Comparison of ENCODE assay signal across 9 mouse cellular contexts in genomic region chr1:185501801-185502340, GRCm38 (mm10). TPM values are rescaled to one million over a fixed set of nuclear protein-coding genes. Genes with fewer than 3 reads are reported as not detected.
DNase-seq lines count a peak whose midpoint lies in the region; ATAC-seq and TF ChIP-seq lines count a peak whose summit lies in the region.
"Had no signal": no experiment of that assay in that cellular context is flagged by ENCODE, and none has a peak within 500 bp of the region (broad histone marks: within the 10 kb centered on the region; RNA-seq: fewer than 3 reads in every experiment).

No protein-coding gene starts in this region.

- no peaks in the 10 kb centered on the region for H3K79me2 ChIP-seq in CH12.LX (replicated peaks; ENCODE audit: control insufficient read depth, extremely low read depth, insufficient read depth, poor library complexity, severe bottlenecking)

- no peak for TF ChIP-seq POLR2A in CH12.LX (IDR thresholded peaks at IDR 0.05; ENCODE audit: low read depth, low read length)

- TF ChIP-seq RAD21 in CH12.LX (IDR thresholded peaks at IDR 0.05; ENCODE audit: low read depth, low read length): peak; percentile 55

- no peak overlapping the region for H3K4me3 ChIP-seq in intestine, postnatal 0 days (ENCODE audit: low read depth, low read length)
- no peak overlapping the region for H3K4me3 ChIP-seq in intestine, embryonic 16.5 days (ENCODE audit: low read length)
- no peak overlapping the region for H3K4me3 ChIP-seq in CH12.LX (replicated peaks in 1 of 3; ENCODE audit: low read depth in 2 of 3, low read length in 2 of 3, poor library complexity in 1 of 3)
- H3K4me3 ChIP-seq in liver, embryonic 13.5 days (replicated peaks): no peak overlapping the region
- H3K4me3 ChIP-seq in hindbrain, embryonic 12.5 days: no peak overlapping the region
- H3K4me3 ChIP-seq: limb, embryonic 15.5 days had no signal

- H3K9me3 ChIP-seq in intestine, postnatal 0 days (ENCODE audit: control insufficient read depth): no peaks in the 10 kb centered on the region
- H3K9me3 ChIP-seq in intestine, embryonic 16.5 days (ENCODE audit: control insufficient read depth, low read length): no peaks in the 10 kb centered on the region
- no peaks in the 10 kb centered on the region for H3K9me3 ChIP-seq in CH12.LX (replicated peaks; ENCODE audit: low read length)
- no peaks in the 10 kb centered on the region for H3K9me3 ChIP-seq in liver, embryonic 13.5 days (replicated peaks)
- H3K9me3 ChIP-seq in hindbrain, embryonic 12.5 days (replicated peaks): no peaks in the 10 kb centered on the region
- H3K9me3 ChIP-seq: limb, embryonic 15.5 days had no signal

- DNase-seq in CH12.LX (ENCODE audit: extremely low read depth): peak; percentile 24
- peak; percentile 66 for DNase-seq in NIH3T3 (ENCODE audit: low read depth)
- DNase-seq in liver, embryonic 13.5 days: peak; percentile 55
- no peak for DNase-seq in urinary bladder, postnatal 10 days (ENCODE audit: low spot score)

- H3K27ac ChIP-seq in intestine, postnatal 0 days (ENCODE audit: low read depth, low read length): no peak overlapping the region
- H3K27ac ChIP-seq in intestine, embryonic 16.5 days (ENCODE audit: low read length): no peak overlapping the region
- H3K27ac ChIP-seq in CH12.LX (ENCODE audit: insufficient read depth, low read depth): no peak overlapping the region
- H3K27ac ChIP-seq in liver, embryonic 13.5 days: peak overlapping the region; percentile 56
- H3K27ac ChIP-seq in hindbrain, embryonic 12.5 days: no peak overlapping the region
- H3K27ac ChIP-seq: limb, embryonic 15.5 days had no signal

- peak; percentile 85 for TF ChIP-seq CTCF in intestine, postnatal 0 days (IDR thresholded peaks at IDR 0.05; ENCODE audit: low read depth)
- TF ChIP-seq CTCF in CH12.LX (conservative IDR thresholded peaks at IDR 0.05 in 1 of 2, IDR thresholded peaks at IDR 0.05 in 1 of 2; ENCODE audit: low read depth in 2 of 2, low read length in 2 of 2): peak; percentile 49 to 55

- whole genome bisulfite sequencing in intestine, postnatal 0 days: 40% methylated on average over 10 of the region's 10 CpGs
- WGBS in intestine, embryonic 16.5 days: 32% methylated on average over 10 of the region's 10 CpGs
- 35% methylated on average over 10 of the region's 10 CpGs for WGBS in liver, embryonic 13.5 days (ENCODE audit: insufficient replicate concordance)
- 31% methylated on average over 10 of the region's 10 CpGs for WGBS in hindbrain, embryonic 12.5 days

- no peak; the same call in 1 of the 2 replicates for ATAC-seq in intestine, postnatal 0 days
- ATAC-seq in intestine, embryonic 16.5 days: no peak
- 0 out of 2 replicates have a peak, but pooled peaks have one; percentile 39 for ATAC-seq in erythroid progenitor cell, adult 5-6 weeks (replicated peaks; ENCODE audit: low FRiP score, poor library complexity, severe bottlenecking)
- peak; percentile 27; the same call in 1 of the 2 replicates for ATAC-seq in liver, embryonic 13.5 days (ENCODE audit: low read depth)
- no peak for ATAC-seq in hindbrain, embryonic 12.5 days (ENCODE audit: low FRiP score)

- no peak for TF ChIP-seq EP300 in CH12.LX (IDR thresholded peaks at IDR 0.05; ENCODE audit: low read length)

- dilution Hi-C loops in CH12.LX (cut with MboI; ENCODE audit: extremely low pct_ligation_motif_present, extremely low pct_unique_long_range_greater_than_20kb, low sequenced_read_pairs): no loop called here

- no peaks in the 10 kb centered on the region for H3K4me1 ChIP-seq in intestine, postnatal 0 days (replicated peaks; ENCODE audit: control insufficient read depth, insufficient read depth, low read length)
- peaks cover 6% of the 10 kb centered on the region; the same call in 1 of the 2 replicates for H3K4me1 ChIP-seq in intestine, embryonic 16.5 days (ENCODE audit: control insufficient read depth, insufficient read depth, low read length)
- H3K4me1 ChIP-seq in CH12.LX (ENCODE audit: control insufficient read depth in 1 of 2, insufficient read depth in 2 of 2): no peaks in the 10 kb centered on the region
- H3K4me1 ChIP-seq in liver, embryonic 13.5 days (replicated peaks): peaks cover 34% of the 10 kb centered on the region
- no peaks in the 10 kb centered on the region for H3K4me1 ChIP-seq in hindbrain, embryonic 12.5 days
- H3K4me1 ChIP-seq: limb, embryonic 15.5 days had no signal

- in situ Hi-C loops in CH12.LX (cut with MboI; ENCODE audit: low pct_ligation_motif_present, low pct_unique_long_range_greater_than_20kb, low sequenced_read_pairs): no loop called here

- H3K9ac ChIP-seq in intestine, postnatal 0 days (ENCODE audit: low read depth, low read length): no peak overlapping the region
- no peak overlapping the region for H3K9ac ChIP-seq in intestine, embryonic 16.5 days (ENCODE audit: low read depth, low read length)
- H3K9ac ChIP-seq in CH12.LX (ENCODE audit: insufficient read depth, low read depth): no peak overlapping the region
- peak overlapping the region; percentile 23 for H3K9ac ChIP-seq in liver, embryonic 13.5 days
- no peak overlapping the region for H3K9ac ChIP-seq in hindbrain, embryonic 12.5 days
- H3K9ac ChIP-seq: limb, embryonic 15.5 days had no signal

- H3K4me2 ChIP-seq in intestine, postnatal 0 days (replicated peaks; ENCODE audit: low read depth): no peak overlapping the region
- no peak overlapping the region for H3K4me2 ChIP-seq in intestine, embryonic 16.5 days (ENCODE audit: low read depth, low read length)
- H3K4me2 ChIP-seq in CH12.LX (ENCODE audit: insufficient read depth, low read depth, poor library complexity, severe bottlenecking): no peak overlapping the region
- H3K4me2 ChIP-seq in liver, embryonic 13.5 days: peak overlapping the region; percentile 13; the same call in 1 of the 2 replicates
- no peak overlapping the region for H3K4me2 ChIP-seq in hindbrain, embryonic 12.5 days (replicated peaks)
- H3K4me2 ChIP-seq: limb, embryonic 15.5 days had no signal

- no peaks in the 10 kb centered on the region for H3K36me3 ChIP-seq in intestine, postnatal 0 days (ENCODE audit: control insufficient read depth, insufficient read depth)
- no peaks in the 10 kb centered on the region for H3K36me3 ChIP-seq in intestine, embryonic 16.5 days (ENCODE audit: control insufficient read depth, insufficient read depth, low read length)
- H3K36me3 ChIP-seq in CH12.LX (replicated peaks in 1 of 2; ENCODE audit: control insufficient read depth in 1 of 2, insufficient read depth in 1 of 2, low read length in 1 of 2): no peaks in the 10 kb centered on the region
- H3K36me3 ChIP-seq in liver, embryonic 13.5 days: no peaks in the 10 kb centered on the region
- H3K36me3 ChIP-seq in hindbrain, embryonic 12.5 days: no peaks in the 10 kb centered on the region
- H3K36me3 ChIP-seq: limb, embryonic 15.5 days had no signal

- H3K27me3 ChIP-seq in intestine, postnatal 0 days (replicated peaks; ENCODE audit: control insufficient read depth, insufficient read depth, low read length): no peaks in the 10 kb centered on the region
- no peaks in the 10 kb centered on the region for H3K27me3 ChIP-seq in intestine, embryonic 16.5 days (replicated peaks; ENCODE audit: control insufficient read depth, insufficient read depth, low read length)
- H3K27me3 ChIP-seq in CH12.LX (replicated peaks): no peaks in the 10 kb centered on the region
- no peaks in the 10 kb centered on the region; the same call in 1 of the 2 replicates for H3K27me3 ChIP-seq in liver, embryonic 13.5 days
- no peaks in the 10 kb centered on the region for H3K27me3 ChIP-seq in hindbrain, embryonic 12.5 days
- H3K27me3 ChIP-seq: limb, embryonic 15.5 days had no signal

TF ChIP-seq in CH12.LX, 34 proteins besides CTCF, POLR2A, EP300 and RAD21:
- no peak for TF ChIP-seq USF2 (conservative IDR thresholded peaks at IDR 0.05; ENCODE audit: low read depth, low read length)
- TF ChIP-seq MXI1 (IDR thresholded peaks at IDR 0.05; ENCODE audit: low read depth, low read length): no peak
- TF ChIP-seq ZNF384 (IDR thresholded peaks at IDR 0.05; ENCODE audit: low read depth, low read length): no peak
- TF ChIP-seq ZC3H11A (IDR thresholded peaks at IDR 0.05; ENCODE audit: low read depth, low read length): no peak
- no peak for TF ChIP-seq JUND (conservative IDR thresholded peaks at IDR 0.05; ENCODE audit: low read depth, low read length)
- no peak for TF ChIP-seq KAT2A (IDR thresholded peaks at IDR 0.05; ENCODE audit: insufficient replicate concordance, low read length)
- TF ChIP-seq POLR2AphosphoS2 (IDR thresholded peaks at IDR 0.05; ENCODE audit: low read depth, low read length): no peak
- TF ChIP-seq CHD1 (IDR thresholded peaks at IDR 0.05; ENCODE audit: low read depth, low read length): no peak
- no peak for TF ChIP-seq E2F4 (IDR thresholded peaks at IDR 0.05; ENCODE audit: insufficient replicate concordance, low read depth, low read length)
- TF ChIP-seq UBTF (IDR thresholded peaks at IDR 0.05; ENCODE audit: low read depth, low read length): no peak
- no peak for TF ChIP-seq ETS1 (conservative IDR thresholded peaks at IDR 0.05; ENCODE audit: low read depth, low read length)
- no peak for TF ChIP-seq SMC3 (IDR thresholded peaks at IDR 0.05; ENCODE audit: low read depth, low read length)
- TF ChIP-seq TCF12 (IDR thresholded peaks at IDR 0.05; ENCODE audit: low read depth, low read length): no peak
- no peak for TF ChIP-seq PAX5 (IDR thresholded peaks at IDR 0.05; ENCODE audit: low read length)
- no peak for TF ChIP-seq IRF4 (IDR thresholded peaks at IDR 0.05; ENCODE audit: low read depth, low read length)
- no peak for TF ChIP-seq ZKSCAN1 (IDR thresholded peaks at IDR 0.05; ENCODE audit: borderline replicate concordance, low read depth, low read length)
- TF ChIP-seq RCOR1 (conservative IDR thresholded peaks at IDR 0.05; ENCODE audit: low read depth, low read length): no peak
- TF ChIP-seq MAFK (IDR thresholded peaks at IDR 0.05; ENCODE audit: insufficient replicate concordance, low read length): no peak

RNA-seq across cellular contexts. Expression of gene Slc30a10, which starts 47.2 kb away (rescaled TPM):
- polyA plus RNA-seq in intestine, postnatal 0 days (2015; fragmentation: Nextera tagmentation; extraction: Ambion mirVana): 8.5 and 9.3 TPM in 2 replicates
- polyA plus RNA-seq in intestine, embryonic 16.5 days (2015; fragmentation: Nextera tagmentation; extraction: Ambion mirVana): 3.0 and 3.7 TPM in 2 replicates
- not detected in 2 replicates for total RNA-seq in CH12.LX (2012; rRNA removed)
- total RNA-seq in CH12.LX (2014; rRNA removed): not detected in 2 replicates
- polyA plus RNA-seq in CH12.LX (2012; ENCODE audit: insufficient read length, low read depth): not detected in 2 replicates
- total RNA-seq in erythroid progenitor cell, adult 5-6 weeks (2015; ENCODE audit: low replicate concordance): 6.8 and 17.6 TPM in 2 replicates
- total RNA-seq in erythroid progenitor cell, adult 5-6 weeks (2017; ENCODE audit: low replicate concordance): 7.7 and 8.9 TPM in 2 replicates
- 10.4 and 12.5 TPM in 2 replicates for polyA plus RNA-seq in liver, embryonic 13.5 days (2015; fragmentation: Nextera tagmentation; extraction: Ambion mirVana)
- polyA plus RNA-seq in hindbrain, embryonic 12.5 days (2016; fragmentation: Nextera tagmentation; extraction: Ambion mirVana): 1.4 and 1.8 TPM in 2 replicates

Comparison
In these comparisons a context has a peak if more than half of its experiments do, and no peak if none do; other contexts are left out.
1. ATAC-seq: peak in erythroid progenitor cell, adult 5-6 weeks (single experiment) and liver, embryonic 13.5 days (single experiment); none in intestine, postnatal 0 days (single experiment), intestine, embryonic 16.5 days (single experiment) and hindbrain, embryonic 12.5 days (single experiment).